Mouse (Mus musculus) limb, embryonic 14.5 days (tissue): Measurements from ENCODE around the gene 2210016L21Rik. TPM values are rescaled to one million over a fixed set of nuclear protein-coding genes. Genes with fewer than 3 reads are reported as not detected.

ENCODE experiments used
- ATAC-seq: fragments of 200-750 bp; cut with Nextera tagmentation; 2 replicates; pipeline ENCODE4 v1.8.0; 2017; ENCODE audit warnings: low read depth, moderate number of reproducible peaks, moderate TSS enrichment; ENCODE audit not compliant: low FRiP score
- DNase-seq: peaks from one replicate; pipeline ENCODE4 v3.0.0-alpha.2; 2015; ENCODE audit warnings: low spot score
- H3K27ac ChIP-seq: fragments of 300-500 bp; sonication (generic); replicated peaks from 2 replicates; pipeline ENCODE4 v1.5.1; 2014; ENCODE audit warnings: low read depth, mild to moderate bottlenecking, low read length, moderate library complexity, mixed read lengths
- H3K27me3 ChIP-seq: fragments of 300-500 bp; sonication (generic); 2 replicates; pipeline ENCODE4 v1.6.1; 2014; ENCODE audit warnings: low read length, mixed read lengths; ENCODE audit not compliant: control insufficient read depth, insufficient read depth
- H3K36me3 ChIP-seq: fragments of 300-500 bp; sonication (generic); 2 replicates; pipeline ENCODE4 v1.6.1; 2014; ENCODE audit warnings: mild to moderate bottlenecking, low read length, moderate library complexity, mixed read lengths; ENCODE audit not compliant: control insufficient read depth, insufficient read depth
- H3K4me1 ChIP-seq: fragments of 300-500 bp; sonication (generic); 2 replicates; pipeline ENCODE4 v1.6.1; 2014; ENCODE audit warnings: antibody characterized with exemption, low read length, mixed read lengths; ENCODE audit not compliant: control insufficient read depth, insufficient read depth
- H3K4me2 ChIP-seq: fragments of 300-500 bp; sonication (generic); replicated peaks from 2 replicates; pipeline ENCODE4 v1.6.1; 2014; ENCODE audit warnings: low read depth, mild to moderate bottlenecking, low read length, moderate library complexity; ENCODE audit not compliant: severe bottlenecking
- H3K4me3 ChIP-seq: fragments of 300-500 bp; sonication (generic); replicated peaks from 2 replicates; pipeline ENCODE4 v1.5.1; 2014; ENCODE audit warnings: low read length
- H3K9ac ChIP-seq: fragments of 300-500 bp; sonication (generic); 2 replicates; pipeline ENCODE4 v1.6.1; 2014; ENCODE audit warnings: mild to moderate bottlenecking, low read depth, low read length, moderate library complexity; ENCODE audit not compliant: severe bottlenecking
- H3K9me3 ChIP-seq: fragments of 300-500 bp; sonication (generic); 2 replicates; pipeline ENCODE4 v1.6.1; 2016; ENCODE audit warnings: low read length; ENCODE audit not compliant: control insufficient read depth
- POLR2A ChIP-seq: fragments of 200-500 bp; IDR thresholded peaks from 2 replicates; pipeline ENCODE4 v1.8.0; 2012; ENCODE audit warnings: inconsistent platforms, mild to moderate bottlenecking, moderate library complexity, borderline replicate concordance; ENCODE audit not compliant: insufficient read depth, insufficient read length; ENCODE audit errors: extremely low read depth
- WGBS: fragments of 180-500 bp; shearing (Covaris S2); extraction: QIAGEN DNeasy Blood & Tissue Kit; methylation state at CpG from one replicate; pipeline ENCODE4 v1.1.7; 2014; 5-methylcytosine and 5-hydroxymethylcytosine counted together
- polyA plus RNA-seq, 2 experiments: library from polyadenylated mRNA; depleted of rRNA in 1 of 2; stranded (reverse) in 1 of 2; unstranded in 1 of 2; fragments of >200 nt; fragmentation: Nextera tagmentation in 1 of 2; extraction: Ambion mirVana in 1 of 2; gene quantifications; 2 replicates each; pipeline versions ENCODE4 v1.2.1 to v1.2.3; 2012 to 2014

2210016L21Rik gene
- polyA plus RNA-seq, 2 experiments, result 41.3 to 54.7 TPM

DNA sequence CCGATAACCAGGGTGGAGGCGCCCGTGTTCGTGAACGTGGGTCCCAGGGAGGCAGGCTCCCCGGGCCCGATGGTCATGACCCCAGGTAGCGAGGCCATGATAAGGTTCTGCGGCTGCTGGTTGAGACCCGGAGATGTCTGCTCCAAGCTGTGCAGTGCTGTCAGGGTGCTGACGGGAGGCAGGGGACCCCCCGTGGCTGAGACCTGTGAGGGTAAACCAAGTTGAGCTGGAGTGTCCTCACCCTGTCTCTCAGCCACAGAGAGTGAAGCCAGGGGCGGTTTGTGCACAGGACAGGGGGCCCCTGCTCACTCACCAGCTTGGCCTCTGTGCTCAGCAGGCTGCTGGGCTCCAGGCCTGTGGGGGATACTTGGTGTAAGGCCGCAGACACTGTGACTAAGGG is 11.4 kb downstream of the 2210016L21Rik start:
- Histone ChIP-seq H3K4me1 (0 out of 2 replicates have a peak, but pooled peaks cover 3% of the 10 kb centered on the region), H3K27ac (no peak overlapping the region), H3K4me3 (no peak overlapping the region), H3K27me3 (no peaks in the 10 kb centered on the region), H3K9ac (no peak overlapping the region), H3K9me3 (no peaks in the 10 kb centered on the region), H3K36me3 (peaks cover 19% of the 10 kb centered on the region), H3K4me2 (no peak overlapping the region)
- ATAC-seq (no peak), DNase-seq (no peak)
- no peak for TF ChIP-seq POLR2A
- 85% methylated on average over 14 of the region's 14 CpGs for WGBS

DNA sequence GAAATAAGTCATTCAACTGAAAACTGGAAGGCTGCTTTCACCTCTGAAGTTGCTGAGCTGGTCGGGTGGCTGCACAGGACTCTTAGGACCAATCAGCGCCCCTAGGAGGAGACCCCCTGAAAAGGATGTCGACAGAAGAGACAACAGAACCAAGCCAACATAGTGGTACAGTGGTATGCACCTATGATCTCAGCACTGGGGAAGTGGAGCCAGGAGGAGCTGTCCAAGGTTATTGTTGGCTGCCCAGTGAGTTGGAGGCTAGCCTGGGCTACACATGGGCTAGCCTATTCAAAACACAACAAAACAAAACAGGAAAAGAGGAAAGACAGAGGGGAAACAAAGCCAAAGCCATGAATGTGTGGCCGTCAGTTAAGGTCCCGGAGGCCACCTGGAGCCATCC is 16.1 kb downstream of the 2210016L21Rik start:
- no peak for DNase-seq
- no peaks in the 10 kb centered on the region; the same call in 1 of the 2 replicates for H3K4me1 ChIP-seq
- no peak overlapping the region for H3K9ac ChIP-seq
- no peaks in the 10 kb centered on the region for H3K27me3 ChIP-seq
- 85% methylated on average over 5 of the region's 5 CpGs for WGBS
- no peak for ATAC-seq
- H3K36me3 ChIP-seq, result no peaks in the 10 kb centered on the region
- no peak overlapping the region for H3K4me3 ChIP-seq
- no peak for TF ChIP-seq POLR2A
- H3K4me2 ChIP-seq, result no peak overlapping the region
- no peak overlapping the region for H3K27ac ChIP-seq
- H3K9me3 ChIP-seq, result no peaks in the 10 kb centered on the region

DNA sequence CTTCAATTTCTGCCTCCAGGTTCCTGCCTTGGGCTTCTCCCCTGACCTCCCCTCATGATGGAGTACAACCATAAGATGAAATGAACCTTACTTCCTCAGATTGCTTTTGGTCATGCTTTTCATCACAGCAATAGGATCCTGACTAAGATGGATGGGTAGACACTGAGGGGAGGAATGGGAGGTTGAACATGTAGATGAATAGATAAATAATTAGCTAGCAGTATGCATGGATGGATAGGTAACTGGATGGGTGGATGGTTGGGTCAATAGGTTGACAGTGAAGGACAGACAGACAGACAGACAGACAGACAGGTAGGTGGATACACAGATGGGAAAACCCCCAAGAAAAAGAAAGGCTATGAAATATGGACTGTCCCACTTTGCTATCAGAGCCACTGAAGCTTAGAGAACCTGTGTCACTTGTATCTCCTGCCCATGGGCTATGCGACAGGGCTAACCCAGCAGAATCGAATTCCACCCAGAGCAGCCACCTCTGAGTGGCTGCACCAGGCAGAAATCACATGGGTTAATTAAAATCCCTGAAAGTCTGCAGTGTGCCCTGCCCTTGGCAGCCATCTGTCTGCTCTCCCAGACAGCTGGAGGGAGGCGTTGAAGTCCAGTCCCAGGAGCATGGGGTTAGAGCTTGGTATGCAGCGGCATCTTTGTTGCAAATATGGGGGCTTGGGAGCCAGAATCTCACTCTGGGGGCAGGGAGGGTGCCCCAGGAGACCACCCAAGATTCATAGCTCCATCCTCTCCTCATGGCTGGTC is 19.8 kb downstream of the 2210016L21Rik start:
- no peak for DNase-seq
- no peak for TF ChIP-seq POLR2A

DNA sequence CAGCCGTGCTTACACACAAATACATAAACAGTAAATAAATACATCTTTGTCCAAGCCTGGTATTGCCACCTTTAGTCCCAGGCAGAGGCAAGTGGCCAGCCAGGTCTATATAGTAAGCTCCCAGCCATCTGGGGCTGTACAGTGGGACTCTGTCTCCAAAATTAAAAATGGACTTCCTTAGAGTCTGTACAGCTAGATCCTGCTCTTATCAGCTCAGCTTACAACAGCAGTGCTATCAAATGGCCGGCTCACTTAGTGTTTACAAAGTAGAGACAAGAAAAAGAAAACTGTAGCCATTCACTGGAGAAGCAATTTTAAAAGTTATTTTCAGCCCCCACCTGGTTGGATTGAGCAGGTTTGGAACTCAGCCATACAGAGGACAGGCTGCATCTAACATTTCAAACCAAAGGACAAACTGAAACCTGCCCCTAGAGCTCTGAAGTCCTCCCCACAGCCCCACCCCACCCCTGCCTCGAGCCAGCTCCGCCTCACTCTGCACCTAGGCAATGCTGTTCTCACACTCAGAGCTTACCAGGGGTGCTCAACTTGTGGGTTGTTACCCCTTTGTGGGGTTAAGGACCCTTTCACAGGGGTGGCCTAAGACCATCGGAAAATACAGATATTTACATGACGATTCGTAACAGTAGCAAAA is 22.5 kb downstream of the 2210016L21Rik start:
- no peaks in the 10 kb centered on the region for H3K27me3 ChIP-seq
- no peak for TF ChIP-seq POLR2A
- no peaks in the 10 kb centered on the region for H3K36me3 ChIP-seq
- no peak overlapping the region for H3K27ac ChIP-seq
- DNase-seq, result no peak
- H3K9ac ChIP-seq, result no peak overlapping the region
- no peaks in the 10 kb centered on the region for H3K9me3 ChIP-seq
- no peak overlapping the region for H3K4me2 ChIP-seq
- H3K4me1 ChIP-seq, result no peaks in the 10 kb centered on the region; the same call in 1 of the 2 replicates
- WGBS, result 54% methylated on average over 7 of the region's 7 CpGs
- ATAC-seq, result no peak
- no peak overlapping the region for H3K4me3 ChIP-seq

More for the DNA sequence above, 19.8 kb downstream of the 2210016L21Rik start:
- WGBS, result 33% methylated on average over 4 of the region's 4 CpGs
- Histone ChIP-seq H3K9ac (no peak overlapping the region), H3K4me3 (no peak overlapping the region), H3K27me3 (no peaks in the 10 kb centered on the region), H3K4me2 (no peak overlapping the region), H3K4me1 (no peaks in the 10 kb centered on the region; the same call in 1 of the 2 replicates), H3K9me3 (no peaks in the 10 kb centered on the region), H3K27ac (no peak overlapping the region), H3K36me3 (no peaks in the 10 kb centered on the region)
- ATAC-seq, result no peak

DNA sequence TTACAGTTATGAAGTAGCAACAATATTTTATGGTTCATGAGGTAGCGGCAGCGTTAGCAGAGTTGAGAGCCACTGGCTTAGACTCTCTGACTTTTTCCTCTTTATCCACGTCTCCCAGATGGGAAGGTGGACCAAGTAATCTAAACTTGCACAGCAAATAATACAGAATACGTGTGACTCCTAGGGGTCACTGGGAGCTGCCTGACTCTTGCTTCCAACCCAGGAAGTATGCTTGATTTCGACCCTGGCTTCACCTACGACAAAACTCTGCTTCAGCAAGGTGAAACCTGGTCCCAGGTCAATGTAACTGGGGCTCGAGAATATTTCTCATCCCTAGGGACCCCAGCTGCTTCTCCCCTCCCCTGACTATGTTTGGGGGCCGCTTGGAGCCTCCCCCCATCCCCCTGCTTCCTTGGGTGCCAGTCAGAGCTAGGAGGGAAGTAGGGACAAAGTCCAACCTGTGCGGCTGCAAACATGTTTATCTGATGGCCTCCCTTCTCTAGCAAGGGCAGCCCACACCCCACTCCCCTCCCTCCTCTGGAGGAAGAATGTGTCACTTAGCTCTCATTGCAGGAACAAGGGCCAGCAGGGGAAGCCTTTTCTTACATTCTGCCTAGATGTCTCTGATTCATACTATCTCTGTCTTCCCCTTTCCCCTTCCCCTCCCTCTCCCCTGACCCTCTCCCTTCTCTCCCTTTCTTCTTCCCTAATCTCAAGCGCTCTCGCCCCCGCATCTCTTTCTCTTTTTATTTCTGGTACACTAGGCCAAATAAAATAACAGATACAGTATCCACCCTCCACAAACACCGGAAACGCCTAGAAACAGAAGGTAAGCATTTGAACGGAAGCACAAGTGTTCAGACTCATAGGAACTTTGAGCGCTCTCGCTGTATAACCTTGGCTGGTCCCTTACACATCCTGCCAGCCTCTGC is 23.3 kb downstream of the 2210016L21Rik start:
- H3K4me2 ChIP-seq, result no peak overlapping the region
- H3K27ac ChIP-seq, result no peak overlapping the region
- 60% methylated on average over 17 of the region's 17 CpGs for WGBS
- no peak for TF ChIP-seq POLR2A
- no peaks in the 10 kb centered on the region for H3K27me3 ChIP-seq
- H3K9me3 ChIP-seq, result no peaks in the 10 kb centered on the region
- no peaks in the 10 kb centered on the region; the same call in 1 of the 2 replicates for H3K4me1 ChIP-seq
- DNase-seq (no peak), ATAC-seq (no peak)
- H3K4me3 ChIP-seq, result no peak overlapping the region
- H3K36me3 ChIP-seq, result no peaks in the 10 kb centered on the region
- H3K9ac ChIP-seq, result no peak overlapping the region
